Mouse (Mus musculus) macrophage (primary cell): ENCODE results near the gene Ckb. TPM values are rescaled to one million over a fixed set of nuclear protein-coding genes. Genes with fewer than 3 reads are reported as not detected.

Experiments used
- H3K27ac ChIP-seq: fragments of 350-480 bp; formaldehyde crosslinking; 2 replicates; pipeline ENCODE4 v1.9.0; 2021
- H3K36me3 ChIP-seq: fragments of 350-480 bp; formaldehyde crosslinking; 2 replicates; pipeline ENCODE4 v1.9.0; 2021; ENCODE audit errors: inconsistent target
- H3K4me3 ChIP-seq: fragments of 350-480 bp; formaldehyde crosslinking; 2 replicates; pipeline ENCODE4 v1.9.0; 2021; ENCODE audit errors: inconsistent target
- H3K79me2 ChIP-seq: fragments of 350-480 bp; formaldehyde crosslinking; 2 replicates; pipeline ENCODE4 v1.9.0; 2021; ENCODE audit errors: inconsistent target
- WGBS: methylation state at CpG from one replicate; pipeline ENCODE4 v1.1.7; 2026; ENCODE audit warnings: inconsistent platforms; ENCODE audit not compliant: missing documents; 5-methylcytosine and 5-hydroxymethylcytosine counted together
- polyA plus RNA-seq: library from polyadenylated mRNA; stranded (reverse); fragments of 250-400 nt; gene quantifications from 3 replicates; pipeline ENCODE4 v1.2.4, GENCODE M21; 2018; ENCODE audit warnings: inconsistent platforms

Ckb gene
- polyA plus RNA-seq, 1 experiment from 2014 or later = 135 TPM

- WGBS = 91% methylated on average over 6 of the region's 6 CpGs
- Histone ChIP-seq H3K79me2 (no peaks in the 10 kb centered on the region), H3K27ac (no peak overlapping the region), H3K4me3 (no peak overlapping the region), H3K36me3 (no peaks in the 10 kb centered on the region)
Measured at GRCm38 (mm10) chr12:111698346-111698913, 26.3 kb upstream of the Ckb start.

GRCm38 (mm10) chr12:111697708-111698107 lies 25.6 kb upstream of the Ckb start:
- Histone ChIP-seq H3K36me3 (no peaks in the 10 kb centered on the region), H3K4me3 (no peak overlapping the region), H3K79me2 (no peaks in the 10 kb centered on the region), H3K27ac (no peak overlapping the region)
- WGBS = 66% methylated on average over 4 of the region's 4 CpGs

GRCm38 (mm10) chr12:111696239-111696638 lies 24.1 kb upstream of the Ckb start:
- WGBS = 34% methylated on average over 6 of the region's 6 CpGs
- H3K36me3 ChIP-seq = no peaks in the 10 kb centered on the region
- no peak overlapping the region for H3K4me3 ChIP-seq
- H3K27ac ChIP-seq = peak overlapping the region; percentile 4; the same call in 1 of the 2 replicates
- H3K79me2 ChIP-seq = no peaks in the 10 kb centered on the region

DNA sequence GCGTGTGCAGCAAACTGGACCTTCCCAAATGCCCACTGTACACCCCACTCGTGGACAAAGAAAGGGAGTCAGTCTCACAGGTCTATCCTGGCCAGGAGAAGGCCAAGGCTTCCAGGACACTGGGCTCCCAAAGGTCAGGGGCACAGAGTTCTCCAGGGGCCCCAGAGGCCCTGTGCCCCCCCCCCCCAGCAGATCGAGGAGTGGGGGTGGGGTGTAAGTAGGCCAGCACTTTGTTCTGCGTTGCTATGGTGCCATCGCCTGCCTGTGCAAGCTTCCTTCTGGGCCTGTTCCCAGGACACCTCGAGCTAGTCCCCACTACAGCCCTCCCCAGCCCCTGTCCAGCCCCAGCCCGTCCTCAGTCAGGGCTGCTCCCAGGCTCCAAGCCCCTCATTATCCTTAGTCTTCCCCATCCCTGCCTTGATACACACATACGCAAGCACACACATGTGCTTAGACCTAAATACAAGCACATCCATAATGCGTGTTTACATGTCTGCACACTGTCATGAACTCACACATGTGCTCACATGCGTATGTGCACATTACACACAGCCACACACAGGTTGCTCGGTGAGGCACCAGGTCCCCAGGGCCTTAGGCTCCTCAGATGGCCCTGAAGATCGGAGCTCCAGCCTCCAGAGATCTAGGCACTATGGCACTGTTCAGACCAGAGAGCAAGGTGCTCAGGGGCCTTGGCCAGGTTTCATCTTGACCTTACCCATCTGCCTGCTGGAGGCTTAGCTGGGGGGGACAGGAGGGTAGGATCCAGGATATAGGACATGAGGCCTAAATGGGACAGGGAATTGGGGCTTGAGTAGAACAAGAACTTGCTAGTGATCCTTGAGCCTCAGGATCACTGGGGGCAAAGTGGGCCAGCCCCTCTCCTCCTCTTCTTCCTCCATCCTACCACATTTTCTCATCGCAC lies 23.0 kb upstream of the Ckb start:
- no peaks in the 10 kb centered on the region for H3K36me3 ChIP-seq
- no peak overlapping the region for H3K4me3 ChIP-seq
- 80% methylated on average over 13 of the region's 13 CpGs for WGBS
- no peaks in the 10 kb centered on the region for H3K79me2 ChIP-seq
- H3K27ac ChIP-seq = peak overlapping the region; percentile 45

GRCm38 (mm10) chr12:111694271-111694781 lies 22.2 kb upstream of the Ckb start:
- Histone ChIP-seq H3K27ac (peak overlapping the region; percentile 45), H3K36me3 (no peaks in the 10 kb centered on the region), H3K79me2 (no peaks in the 10 kb centered on the region), H3K4me3 (no peak overlapping the region)
- WGBS = 38% methylated on average over 12 of the region's 12 CpGs

DNA sequence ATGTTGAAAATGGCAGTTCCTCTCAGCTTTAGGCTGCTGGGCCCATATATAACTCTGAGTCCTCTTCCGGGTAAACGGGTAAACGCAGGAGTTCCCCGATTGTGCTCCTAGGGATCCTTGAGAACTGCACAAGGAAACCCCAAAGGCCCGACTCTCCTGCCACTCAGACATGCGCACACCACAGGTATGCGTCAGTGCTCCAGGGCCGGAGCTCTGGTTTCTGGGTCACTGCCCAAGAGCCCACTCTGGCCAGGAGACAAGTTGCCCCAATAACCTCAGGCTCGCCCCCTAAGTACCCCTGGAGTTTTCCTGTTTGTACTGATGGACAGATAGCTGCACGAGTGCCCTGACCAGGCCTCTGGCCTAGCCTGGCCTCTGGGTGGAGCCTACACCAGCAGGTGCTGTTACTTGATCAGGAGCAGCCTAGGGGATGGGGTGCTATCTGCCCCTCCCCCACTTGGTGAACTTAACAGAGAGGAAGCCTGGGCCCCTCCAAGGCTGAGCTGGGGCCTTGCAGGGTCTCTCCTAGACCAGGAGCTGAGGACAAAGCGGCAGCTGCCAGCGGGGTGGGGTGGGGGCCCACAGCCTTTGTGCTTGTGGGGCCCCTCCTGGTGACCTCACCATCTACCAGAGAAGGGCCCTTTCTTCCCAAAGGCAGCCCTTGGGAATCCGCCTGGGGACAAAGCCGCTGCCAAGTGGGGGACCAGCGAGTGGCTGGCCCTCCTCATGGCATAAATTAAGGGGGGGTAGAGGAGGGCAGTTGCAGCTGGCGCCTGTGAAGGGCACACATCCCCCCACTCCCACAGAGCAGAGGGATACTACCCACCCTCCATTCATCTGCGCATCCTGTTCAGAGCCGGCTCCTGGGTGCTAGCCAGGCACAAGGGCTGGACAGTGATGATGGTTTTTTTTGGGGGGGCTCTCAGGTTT lies 21.5 kb upstream of the Ckb start:
- peak overlapping the region; percentile 45 for H3K27ac ChIP-seq
- H3K4me3 ChIP-seq = no peak overlapping the region
- no peaks in the 10 kb centered on the region for H3K36me3 ChIP-seq
- H3K79me2 ChIP-seq = no peaks in the 10 kb centered on the region
- WGBS = 86% methylated on average over 18 of the region's 18 CpGs

GRCm38 (mm10) chr12:111692899-111693298 lies 20.8 kb upstream of the Ckb start:
- H3K79me2 ChIP-seq = no peaks in the 10 kb centered on the region
- 90% methylated on average over 5 of the region's 5 CpGs for WGBS
- H3K36me3 ChIP-seq = no peaks in the 10 kb centered on the region
- no peak overlapping the region for H3K4me3 ChIP-seq
- no peak overlapping the region for H3K27ac ChIP-seq

DNA sequence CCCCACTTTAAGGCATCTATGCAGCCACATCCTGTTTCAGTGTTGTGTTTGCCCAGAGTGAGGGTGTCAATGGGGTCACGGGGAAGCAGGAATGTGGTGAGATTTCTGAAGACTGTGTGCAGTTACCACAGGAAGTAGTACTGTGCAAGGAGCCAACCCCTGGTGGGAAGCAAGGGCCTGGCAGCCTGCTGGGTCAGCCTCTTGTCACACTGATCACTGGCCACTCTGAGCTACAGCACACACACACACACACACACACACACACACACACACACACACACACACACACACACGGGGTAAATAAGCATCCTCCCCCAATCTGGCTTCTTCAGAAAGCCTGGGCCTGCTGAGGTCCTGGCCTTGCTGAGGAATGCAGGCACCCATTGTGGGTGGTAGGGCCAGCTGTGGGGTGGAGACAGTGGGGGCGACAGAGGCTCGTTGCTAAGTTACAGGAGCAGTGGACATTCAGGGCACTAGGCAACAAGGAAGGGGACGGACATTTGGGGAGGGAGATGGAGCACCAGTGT lies 19.3 kb upstream of the Ckb start:
- WGBS = 27% methylated on average over 5 of the region's 5 CpGs
- Histone ChIP-seq H3K27ac (peak overlapping the region; percentile 21), H3K79me2 (no peaks in the 10 kb centered on the region), H3K4me3 (no peak overlapping the region), H3K36me3 (no peaks in the 10 kb centered on the region)

- 88% methylated on average over 11 of the region's 11 CpGs for WGBS
Measured at GRCm38 (mm10) chr12:111689426-111689825, 17.3 kb upstream of the Ckb start.

GRCm38 (mm10) chr12:111688069-111688428 lies 15.9 kb upstream of the Ckb start:
- Histone ChIP-seq H3K79me2 (no peaks in the 10 kb centered on the region), H3K36me3 (no peaks in the 10 kb centered on the region), H3K27ac (no peak overlapping the region), H3K4me3 (no peak overlapping the region)
- 62% methylated on average over 2 of the region's 2 CpGs for WGBS

More at GRCm38 (mm10) chr12:111689426-111689825, 17.3 kb upstream of the Ckb start:
- Histone ChIP-seq H3K36me3 (no peaks in the 10 kb centered on the region), H3K79me2 (no peaks in the 10 kb centered on the region), H3K4me3 (no peak overlapping the region), H3K27ac (no peak overlapping the region)

- Histone ChIP-seq H3K79me2 (no peaks in the 10 kb centered on the region), H3K36me3 (no peaks in the 10 kb centered on the region), H3K27ac (no peak overlapping the region), H3K4me3 (no peak overlapping the region)
- WGBS = 84% methylated on average over 14 of the region's 14 CpGs
Measured at GRCm38 (mm10) chr12:111687350-111688068, 15.4 kb upstream of the Ckb start.

DNA sequence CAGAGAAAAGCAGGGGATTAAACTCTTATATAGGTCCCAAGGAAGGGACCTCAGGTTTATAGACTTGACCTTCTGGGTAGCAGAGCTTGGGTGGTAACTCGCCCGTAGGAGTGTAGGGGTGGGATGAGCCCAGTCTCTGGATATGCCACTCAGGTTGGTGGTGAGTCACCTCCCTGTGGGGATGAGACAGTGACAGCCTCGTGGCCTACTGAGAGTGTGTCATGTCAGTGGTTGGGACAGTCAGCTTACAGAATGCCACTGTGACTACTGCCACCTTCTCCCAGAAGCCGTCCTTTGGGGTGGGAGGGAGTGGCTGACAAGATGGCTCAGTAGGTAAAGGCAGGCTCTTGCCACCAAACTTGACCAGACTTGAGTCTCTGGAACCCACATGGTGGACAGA lies 14.3 kb upstream of the Ckb start:
- Histone ChIP-seq H3K36me3 (no peaks in the 10 kb centered on the region; the same call in 1 of the 2 replicates), H3K79me2 (no peaks in the 10 kb centered on the region), H3K27ac (no peak overlapping the region), H3K4me3 (no peak overlapping the region)
- WGBS = 66% methylated on average over 4 of the region's 4 CpGs

GRCm38 (mm10) chr12:111682806-111683205 lies 10.7 kb upstream of the Ckb start:
- WGBS = 78% methylated on average over 5 of the region's 5 CpGs
- Histone ChIP-seq H3K79me2 (peaks cover 17% of the 10 kb centered on the region), H3K4me3 (no peak overlapping the region), H3K27ac (no peak overlapping the region), H3K36me3 (peaks cover 8% of the 10 kb centered on the region; the same call in 1 of the 2 replicates)
